Mouse (Mus musculus) testis, adult 2 months (tissue): Measurements from ENCODE around the gene Lcor.

Experiments
- CTCF ChIP-seq: fragments of 200-500 bp; IDR thresholded peaks from 2 replicates; pipeline ENCODE4 v1.5.1; 2012; ENCODE audit warnings: low read depth, mild to moderate bottlenecking, inconsistent platforms, low read length, moderate library complexity; ENCODE audit not compliant: control insufficient read depth, insufficient read depth, insufficient replicate concordance
- POLR2A ChIP-seq: fragments of 200-500 bp; IDR thresholded peaks from 2 replicates; pipeline ENCODE4 v1.6.1; 2012; ENCODE audit warnings: low read depth, mild to moderate bottlenecking, inconsistent platforms, low read length, moderate library complexity; ENCODE audit not compliant: control insufficient read depth

DNA sequence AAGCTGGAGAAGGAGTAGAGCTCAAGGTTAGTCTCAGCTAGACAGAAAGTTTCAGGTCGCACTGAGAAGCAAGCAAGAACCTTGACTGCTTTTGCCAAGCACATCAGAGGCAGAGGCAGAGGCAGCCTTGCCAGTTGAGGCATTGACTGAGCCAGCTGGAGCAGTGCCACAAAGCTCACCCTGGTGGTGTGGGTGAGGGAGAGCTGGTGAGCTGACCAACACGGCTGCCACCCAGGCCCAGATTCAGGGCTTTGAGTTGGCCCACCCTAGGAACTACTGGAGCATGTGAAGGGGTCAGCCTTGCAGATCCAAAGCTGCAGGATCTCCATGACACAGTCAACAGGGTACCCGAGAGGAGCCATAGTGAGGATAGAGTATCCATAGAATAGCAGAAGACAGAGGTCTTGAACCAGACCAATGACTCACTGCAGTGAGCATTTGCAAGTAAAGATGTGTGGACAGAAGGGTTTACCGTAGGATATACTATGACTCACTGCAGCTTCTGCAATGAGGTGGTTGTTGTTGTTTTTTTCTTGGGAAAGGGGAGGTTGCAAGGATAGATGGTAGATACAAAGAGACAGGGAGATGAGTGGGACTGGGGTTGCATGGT, 97.0 kb downstream of the Lcor start:
- TF ChIP-seq POLR2A: no peak
- TF ChIP-seq CTCF: no peak
